Mouse (Mus musculus) spleen, postnatal 10 days (tissue): Measurements from ENCODE around the gene Bmp2k.

Source experiments
- DNase-seq, 2 experiments: peaks; one replicate each; pipeline ENCODE4 v3.0.0; 2021 to 2022; ENCODE audit warnings: low spot score in 2 of 2

The Bmp2k gene

GRCm38 (mm10) chr5:96997310-96997801 lies at the start of gene Bmp2k:
Gene Bmp2k, plus strand, starts transcription at chr5:96997689.
- DNase-seq, result peak; percentile 92 to 94

GRCm38 (mm10) chr5:96948856-96949527 lies 48.5 kb upstream of the Bmp2k start:
- no peak for DNase-seq

- DNase-seq, result no peak
Measured at GRCm38 (mm10) chr5:96949839-96950666, 47.4 kb upstream of the Bmp2k start.

GRCm38 (mm10) chr5:96950667-96951492 lies 46.6 kb upstream of the Bmp2k start:
- DNase-seq, result no peak

- DNase-seq, result peak in 1 of 2 experiments; percentile 64
Measured at GRCm38 (mm10) chr5:96951493-96952105, 45.9 kb upstream of the Bmp2k start.

- DNase-seq, result no peak
Measured at GRCm38 (mm10) chr5:96954040-96954439, 43.4 kb upstream of the Bmp2k start.

GRCm38 (mm10) chr5:96954466-96955027 lies 42.9 kb upstream of the Bmp2k start:
- no peak for DNase-seq

GRCm38 (mm10) chr5:96956926-96957325 lies 40.6 kb upstream of the Bmp2k start:
- no peak for DNase-seq

- no peak for DNase-seq
Measured at GRCm38 (mm10) chr5:96961122-96961521, 36.4 kb upstream of the Bmp2k start.

GRCm38 (mm10) chr5:96961852-96962251 lies 35.6 kb upstream of the Bmp2k start:
- no peak for DNase-seq

GRCm38 (mm10) chr5:96962252-96962933 lies 35.1 kb upstream of the Bmp2k start:
- DNase-seq, result no peak

- DNase-seq, result no peak
Measured at GRCm38 (mm10) chr5:96962934-96963301, 34.6 kb upstream of the Bmp2k start.

- no peak for DNase-seq
Measured at GRCm38 (mm10) chr5:96964062-96965028, 33.1 kb upstream of the Bmp2k start.

- no peak for DNase-seq
Measured at GRCm38 (mm10) chr5:96965029-96965403, 32.5 kb upstream of the Bmp2k start.

- no peak for DNase-seq
Measured at GRCm38 (mm10) chr5:96965503-96965902, 32.0 kb upstream of the Bmp2k start.

- no peak for DNase-seq
Measured at GRCm38 (mm10) chr5:96968628-96969027, 28.9 kb upstream of the Bmp2k start.

- no peak for DNase-seq
Measured at GRCm38 (mm10) chr5:96969032-96969431, 28.5 kb upstream of the Bmp2k start.

GRCm38 (mm10) chr5:96969705-96970471 lies 27.6 kb upstream of the Bmp2k start:
- no peak for DNase-seq

GRCm38 (mm10) chr5:96970472-96970848 lies 27.0 kb upstream of the Bmp2k start:
- DNase-seq, result no peak
